Mouse (Mus musculus) embryonic fibroblast, embryonic 13.5 days (primary cell): ENCODE data around the gene Atad2b.

Experiments used
- CTCF ChIP-seq: IDR thresholded peaks from 2 replicates; pipeline ENCODE4 v1.5.1; 2011; ENCODE audit warnings: mild to moderate bottlenecking, control low read depth, low read length, moderate library complexity, borderline replicate concordance; ENCODE audit not compliant: insufficient read depth
- POLR2A ChIP-seq: IDR thresholded peaks from 2 replicates; pipeline ENCODE4 v1.6.1; 2011; ENCODE audit warnings: low read depth, mild to moderate bottlenecking, control low read depth, low read length, moderate library complexity

- TF ChIP-seq CTCF (no peak), POLR2A (no peak)
Observed at GRCm38 (mm10) chr12:4879048-4879447, 38.1 kb upstream of the Atad2b start.
